Mouse (Mus musculus) neural tube, embryonic 14.5 days (tissue): ENCODE measurements at regions not wholly inside any gene's neighbourhood (a gene's known extent, or its start where the extent isn't known, plus 50 kb on each side); places are given as distances from the start of the nearest gene placed in this dataset.

ENCODE experiments used
- ATAC-seq: fragments of 200-750 bp; cut with Nextera tagmentation; 2 replicates; pipeline ENCODE4 v1.8.0; 2017; ENCODE audit warnings: low read depth, mild to moderate bottlenecking, moderate TSS enrichment, moderate library complexity
- H3K27ac ChIP-seq: fragments of 300-500 bp; sonication (generic); 2 replicates; pipeline ENCODE4 v1.5.1; 2014; ENCODE audit warnings: low read depth, mild to moderate bottlenecking, control low read depth, low read length, moderate library complexity, mixed read lengths
- H3K27me3 ChIP-seq: fragments of 300-500 bp; sonication (generic); 2 replicates; pipeline ENCODE4 v1.6.1; 2014; ENCODE audit warnings: low read length; ENCODE audit not compliant: control insufficient read depth, insufficient read depth
- H3K36me3 ChIP-seq: fragments of 300-500 bp; sonication (generic); 2 replicates; pipeline ENCODE4 v1.6.1; 2014; ENCODE audit warnings: low read length, mixed read lengths; ENCODE audit not compliant: control insufficient read depth, insufficient read depth
- H3K4me1 ChIP-seq: fragments of 300-500 bp; sonication (generic); 2 replicates; pipeline ENCODE4 v1.6.1; 2014; ENCODE audit warnings: low read length; ENCODE audit not compliant: control insufficient read depth, insufficient read depth
- H3K4me2 ChIP-seq: fragments of 300-500 bp; sonication (generic); 2 replicates; pipeline ENCODE4 v1.6.1; 2014; ENCODE audit warnings: mild to moderate bottlenecking, low read depth, low read length, control low read depth
- H3K4me3 ChIP-seq: fragments of 300-500 bp; sonication (generic); 2 replicates; pipeline ENCODE4 v1.5.1; 2014; ENCODE audit warnings: low read depth, low read length, control low read depth, mixed read lengths
- H3K9ac ChIP-seq: fragments of 300-500 bp; sonication (generic); replicated peaks from 2 replicates; pipeline ENCODE4 v1.6.1; 2014; ENCODE audit warnings: low read depth, mild to moderate bottlenecking, control low read depth, low read length, mixed read lengths
- H3K9me3 ChIP-seq: fragments of 300-500 bp; sonication (generic); 2 replicates; pipeline ENCODE4 v1.6.1; 2016; ENCODE audit warnings: low read length; ENCODE audit not compliant: control insufficient read depth
- WGBS: fragments of 180-500 bp; shearing (Covaris S2); extraction: QIAGEN DNeasy Blood & Tissue Kit; methylation state at CpG from one replicate; pipeline ENCODE4 v1.1.7; 2014; 5-methylcytosine and 5-hydroxymethylcytosine counted together

- Histone ChIP-seq H3K9me3 (no peaks in the 10 kb centered on the region), H3K27me3 (no peaks in the 10 kb centered on the region), H3K36me3 (no peaks in the 10 kb centered on the region), H3K27ac (no peak overlapping the region), H3K4me2 (no peak overlapping the region), H3K4me3 (no peak overlapping the region), H3K9ac (no peak overlapping the region), H3K4me1 (no peaks in the 10 kb centered on the region)
- 85% methylated on average over 7 of the region's 7 CpGs for WGBS
- ATAC-seq = no peak
Observed at GRCm38 (mm10) chr15:28081147-28081546, 55.5 kb upstream of the Trio start.

- Histone ChIP-seq H3K9ac (no peak overlapping the region), H3K4me2 (no peak overlapping the region), H3K4me1 (no peaks in the 10 kb centered on the region), H3K9me3 (no peaks in the 10 kb centered on the region), H3K27me3 (no peaks in the 10 kb centered on the region), H3K4me3 (no peak overlapping the region), H3K27ac (no peak overlapping the region), H3K36me3 (no peaks in the 10 kb centered on the region)
- no peak for ATAC-seq
- 89% methylated on average over 5 of the region's 5 CpGs for WGBS
Observed at GRCm38 (mm10) chr15:28082411-28082810, 56.8 kb upstream of the Trio start.

GRCm38 (mm10) chr15:28105956-28106355 lies 80.3 kb upstream of the Trio start:
- Histone ChIP-seq H3K27ac (no peak overlapping the region), H3K36me3 (no peaks in the 10 kb centered on the region), H3K9me3 (no peaks in the 10 kb centered on the region), H3K9ac (no peak overlapping the region), H3K27me3 (no peaks in the 10 kb centered on the region), H3K4me1 (no peaks in the 10 kb centered on the region), H3K4me3 (no peak overlapping the region), H3K4me2 (no peak overlapping the region)
- no peak for ATAC-seq
- 85% methylated on average over 5 of the region's 5 CpGs for WGBS

GRCm38 (mm10) chr15:28109916-28110315 lies 84.3 kb upstream of the Trio start:
- ATAC-seq = no peak
- Histone ChIP-seq H3K4me1 (no peaks in the 10 kb centered on the region), H3K9ac (no peak overlapping the region), H3K27ac (no peak overlapping the region), H3K9me3 (no peaks in the 10 kb centered on the region), H3K27me3 (no peaks in the 10 kb centered on the region), H3K4me2 (no peak overlapping the region), H3K36me3 (no peaks in the 10 kb centered on the region), H3K4me3 (no peak overlapping the region)
- WGBS = 53% methylated on average over 8 of the region's 8 CpGs

- H3K27ac ChIP-seq = no peak overlapping the region
- no peaks in the 10 kb centered on the region for H3K4me1 ChIP-seq
- no peaks in the 10 kb centered on the region for H3K27me3 ChIP-seq
- no peaks in the 10 kb centered on the region for H3K36me3 ChIP-seq
- no peaks in the 10 kb centered on the region for H3K9me3 ChIP-seq
- no peak overlapping the region for H3K4me2 ChIP-seq
- no peak overlapping the region for H3K9ac ChIP-seq
- ATAC-seq = no peak
- WGBS = 36% methylated on average over 4 of the region's 4 CpGs
- H3K4me3 ChIP-seq = no peak overlapping the region
Observed at GRCm38 (mm10) chr15:28113491-28113890, 87.8 kb upstream of the Trio start.

GRCm38 (mm10) chr15:28114180-28114747 lies 88.6 kb upstream of the Trio start:
- no peak overlapping the region for H3K4me2 ChIP-seq
- 88% methylated on average over 6 of the region's 6 CpGs for WGBS
- no peak overlapping the region for H3K4me3 ChIP-seq
- no peaks in the 10 kb centered on the region for H3K9me3 ChIP-seq
- no peak overlapping the region for H3K9ac ChIP-seq
- H3K27ac ChIP-seq = no peak overlapping the region
- no peaks in the 10 kb centered on the region for H3K36me3 ChIP-seq
- no peak for ATAC-seq
- no peaks in the 10 kb centered on the region for H3K27me3 ChIP-seq
- H3K4me1 ChIP-seq = no peaks in the 10 kb centered on the region

GRCm38 (mm10) chr15:28126846-28127245 lies 76.7 kb upstream of the Dnah5 start:
- no peak for ATAC-seq
- H3K9me3 ChIP-seq = no peaks in the 10 kb centered on the region
- H3K27me3 ChIP-seq = no peaks in the 10 kb centered on the region
- no peak overlapping the region for H3K9ac ChIP-seq
- no peak overlapping the region for H3K4me2 ChIP-seq
- WGBS = 83% methylated on average over 3 of the region's 3 CpGs
- H3K4me1 ChIP-seq = no peaks in the 10 kb centered on the region
- H3K4me3 ChIP-seq = no peak overlapping the region
- no peaks in the 10 kb centered on the region for H3K36me3 ChIP-seq
- no peak overlapping the region for H3K27ac ChIP-seq

GRCm38 (mm10) chr15:28129536-28129935 lies 74.0 kb upstream of the Dnah5 start:
- H3K36me3 ChIP-seq = no peaks in the 10 kb centered on the region
- H3K9me3 ChIP-seq = no peaks in the 10 kb centered on the region
- no peak overlapping the region for H3K4me2 ChIP-seq
- no peak overlapping the region for H3K9ac ChIP-seq
- no peaks in the 10 kb centered on the region; the same call in 1 of the 2 replicates for H3K4me1 ChIP-seq
- WGBS = 94% methylated on average over 7 of the region's 7 CpGs
- H3K27me3 ChIP-seq = no peaks in the 10 kb centered on the region
- no peak for ATAC-seq
- H3K27ac ChIP-seq = no peak overlapping the region
- no peak overlapping the region for H3K4me3 ChIP-seq

GRCm38 (mm10) chr15:28131546-28131945 lies 72.0 kb upstream of the Dnah5 start:
- Histone ChIP-seq H3K36me3 (no peaks in the 10 kb centered on the region), H3K4me2 (no peak overlapping the region), H3K4me1 (no peaks in the 10 kb centered on the region; the same call in 1 of the 2 replicates), H3K4me3 (no peak overlapping the region), H3K27ac (no peak overlapping the region), H3K27me3 (no peaks in the 10 kb centered on the region), H3K9me3 (no peaks in the 10 kb centered on the region), H3K9ac (no peak overlapping the region)
- 92% methylated on average over 4 of the region's 4 CpGs for whole genome bisulfite sequencing
- no peak for ATAC-seq
